Mouse (Mus musculus): ENCODE measurements around the gene Srsf3. TPM values are rescaled to one million over a fixed set of nuclear protein-coding genes. Genes with fewer than 3 reads are reported as not detected.
"Not testable (repeated sequence)": the region's sequence is repeated elsewhere in the genome, so short reads cannot be mapped to it uniquely, and the experiment has no call there.

The Srsf3 gene
- polyA plus RNA-seq, 1 experiment from 2014 or later, result 865 TPM

- Histone ChIP-seq H3K9ac (ENCODE audit: low read length) (no peak overlapping the region), H3K4me3 (ENCODE audit: low read depth, low read length) (no peak overlapping the region), H3K9me3 (ENCODE audit: control insufficient read depth, low read length) (no peaks in the 10 kb centered on the region), H3K36me3 (ENCODE audit: control insufficient read depth, insufficient read depth, low read length) (no peaks in the 10 kb centered on the region), H3K4me2 (ENCODE audit: low read depth, low read length, severe bottlenecking) (no peak overlapping the region), H3K4me1 (replicated peaks; ENCODE audit: control insufficient read depth, insufficient read depth, low read length) (no peaks in the 10 kb centered on the region), H3K27me3 (ENCODE audit: control insufficient read depth, insufficient read depth, low read length) (no peaks in the 10 kb centered on the region), H3K27ac (ENCODE audit: low read depth, low read length) (no peak overlapping the region)
- WGBS, result 91% methylated on average over 6 of the region's 6 CpGs
- DNase-seq (ENCODE audit: low spot score) (no peak), ATAC-seq (replicated peaks; ENCODE audit: low FRiP score) (no peak)
Measured at GRCm38 (mm10) chr17:29023346-29023745, 9.1 kb upstream of the Srsf3 start.

- no peaks in the 10 kb centered on the region for H3K9me3 ChIP-seq (ENCODE audit: control insufficient read depth, low read length)
- WGBS, result 33% methylated on average over 22 of the region's 22 CpGs
- H3K36me3 ChIP-seq (ENCODE audit: control insufficient read depth, insufficient read depth, low read length), result no peaks in the 10 kb centered on the region
- DNase-seq (ENCODE audit: low spot score) (no peak), ATAC-seq (replicated peaks; ENCODE audit: low FRiP score) (no peak)
- H3K4me3 ChIP-seq (ENCODE audit: low read depth, low read length), result no peak overlapping the region
- H3K4me1 ChIP-seq (replicated peaks; ENCODE audit: control insufficient read depth, insufficient read depth, low read length), result no peaks in the 10 kb centered on the region
- no peak overlapping the region for H3K4me2 ChIP-seq (ENCODE audit: low read depth, low read length, severe bottlenecking)
- no peak overlapping the region for H3K27ac ChIP-seq (ENCODE audit: low read depth, low read length)
- no peak overlapping the region for H3K9ac ChIP-seq (ENCODE audit: low read length)
- H3K27me3 ChIP-seq (ENCODE audit: control insufficient read depth, insufficient read depth, low read length), result no peaks in the 10 kb centered on the region
Measured at GRCm38 (mm10) chr17:29024047-29024892, 8.2 kb upstream of the Srsf3 start.

- no peak overlapping the region for H3K4me3 ChIP-seq (ENCODE audit: low read depth, low read length)
- ATAC-seq (replicated peaks; ENCODE audit: low FRiP score), result no peak
- 25% methylated on average over 10 of the region's 10 CpGs for WGBS
Measured at GRCm38 (mm10) chr17:29024896-29025565, 7.4 kb upstream of the Srsf3 start.

DNA sequence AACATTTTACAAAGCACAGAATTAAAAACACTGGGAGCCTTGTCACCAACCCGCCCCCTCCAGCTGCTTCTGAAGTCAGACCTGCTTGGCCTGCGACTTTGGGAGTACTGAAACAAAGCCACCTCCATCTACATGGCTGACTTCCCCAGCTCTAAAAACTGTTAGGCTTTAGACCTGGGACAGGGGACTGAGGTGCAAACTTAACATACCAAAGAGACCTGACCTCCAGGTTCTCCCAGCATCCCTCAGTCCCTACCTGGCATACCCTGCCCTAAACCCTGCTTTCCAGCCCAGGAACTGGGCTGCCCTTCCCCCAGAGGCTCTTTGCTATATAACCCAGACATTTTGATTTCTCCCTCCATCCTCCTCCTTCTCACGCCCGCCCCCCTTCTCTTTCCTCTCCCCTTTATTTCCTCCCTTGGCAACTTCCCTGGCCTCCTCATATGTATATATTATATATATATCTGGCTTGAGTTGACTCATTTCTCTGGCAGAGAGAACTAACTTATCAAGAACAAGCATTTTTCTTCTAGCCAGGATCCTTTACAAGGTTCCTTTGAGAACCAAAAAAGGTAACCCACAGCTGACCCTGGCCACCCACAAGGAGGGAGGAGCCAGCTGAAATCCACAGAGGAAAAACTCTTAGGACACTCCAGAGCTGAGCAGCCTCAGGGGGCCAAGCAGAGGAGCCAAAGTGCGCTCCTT, 5.6 kb upstream of the Srsf3 start:
- no peak overlapping the region for H3K27ac ChIP-seq (ENCODE audit: low read depth, low read length)
- no peaks in the 10 kb centered on the region for H3K4me1 ChIP-seq (replicated peaks; ENCODE audit: control insufficient read depth, insufficient read depth, low read length)
- no peaks in the 10 kb centered on the region for H3K9me3 ChIP-seq (ENCODE audit: control insufficient read depth, low read length)
- 41% methylated on average over 5 of the region's 5 CpGs for WGBS
- no peak overlapping the region for H3K9ac ChIP-seq (ENCODE audit: low read length)
- H3K4me3 ChIP-seq (ENCODE audit: low read depth, low read length), result no peak overlapping the region
- ATAC-seq (replicated peaks; ENCODE audit: low FRiP score), result no peak
- H3K27me3 ChIP-seq (ENCODE audit: control insufficient read depth, insufficient read depth, low read length), result no peaks in the 10 kb centered on the region
- H3K4me2 ChIP-seq (ENCODE audit: low read depth, low read length, severe bottlenecking), result no peak overlapping the region
- H3K36me3 ChIP-seq (ENCODE audit: control insufficient read depth, insufficient read depth, low read length), result no peaks in the 10 kb centered on the region
- peak; percentile 34 for DNase-seq (ENCODE audit: low spot score)

More at GRCm38 (mm10) chr17:29024896-29025565, 7.4 kb upstream of the Srsf3 start:
- no peaks in the 10 kb centered on the region for H3K36me3 ChIP-seq (ENCODE audit: control insufficient read depth, insufficient read depth, low read length)
- no peak overlapping the region for H3K9ac ChIP-seq (ENCODE audit: low read length)
- H3K4me1 ChIP-seq (replicated peaks; ENCODE audit: control insufficient read depth, insufficient read depth, low read length), result no peaks in the 10 kb centered on the region
- no peaks in the 10 kb centered on the region for H3K9me3 ChIP-seq (ENCODE audit: control insufficient read depth, low read length)
- peak; percentile 48 for DNase-seq (ENCODE audit: low spot score)
- H3K27ac ChIP-seq (ENCODE audit: low read depth, low read length), result no peak overlapping the region
- no peaks in the 10 kb centered on the region for H3K27me3 ChIP-seq (ENCODE audit: control insufficient read depth, insufficient read depth, low read length)
- H3K4me2 ChIP-seq (ENCODE audit: low read depth, low read length, severe bottlenecking), result no peak overlapping the region

- no peak overlapping the region for H3K4me2 ChIP-seq (ENCODE audit: low read depth, low read length, severe bottlenecking)
- ATAC-seq (replicated peaks; ENCODE audit: low FRiP score), result no peak
- WGBS, result 82% methylated on average over 6 of the region's 6 CpGs
Measured at GRCm38 (mm10) chr17:29030321-29031034, 1.9 kb upstream of the Srsf3 start.

DNA sequence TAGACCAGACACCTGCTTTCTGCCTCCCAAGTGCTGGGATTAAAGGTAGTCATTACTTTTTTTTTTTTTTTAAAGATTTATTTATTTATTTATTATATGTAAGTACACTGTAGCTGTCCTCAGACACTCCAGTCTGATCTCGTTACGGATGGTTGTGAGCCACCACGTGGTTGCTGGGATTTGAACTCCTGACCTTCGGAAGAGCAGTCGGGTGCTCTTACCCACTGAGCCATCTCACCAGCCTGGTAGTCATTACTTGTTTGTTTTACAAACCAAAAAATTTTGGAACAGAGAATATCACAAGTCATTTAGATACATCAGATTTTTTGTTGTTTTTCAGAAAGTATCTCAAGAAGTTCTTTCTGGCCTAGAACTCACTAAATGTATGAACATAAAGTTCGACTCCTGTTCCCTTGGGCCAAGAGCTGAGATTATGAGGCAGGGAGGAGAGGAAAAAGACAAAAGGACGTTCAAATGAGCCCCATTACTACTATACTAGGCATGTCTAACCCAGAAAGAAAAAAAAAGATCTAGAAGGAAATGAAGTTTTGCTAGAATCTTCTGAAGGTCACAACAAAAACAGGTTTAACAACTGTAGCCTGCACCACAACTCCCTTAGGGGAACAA, 1.2 kb upstream of the Srsf3 start:
- 69% methylated on average over 7 of the region's 7 CpGs for WGBS
- ATAC-seq (replicated peaks; ENCODE audit: low FRiP score), result not testable (repeated sequence)
- peak overlapping the region; percentile 94 for H3K9ac ChIP-seq (ENCODE audit: low read length)

More at GRCm38 (mm10) chr17:29030321-29031034, 1.9 kb upstream of the Srsf3 start:
- H3K9me3 ChIP-seq (ENCODE audit: control insufficient read depth, low read length), result no peaks in the 10 kb centered on the region
- H3K9ac ChIP-seq (ENCODE audit: low read length), result no peak overlapping the region
- H3K4me3 ChIP-seq (ENCODE audit: low read depth, low read length), result no peak overlapping the region
- H3K27me3 ChIP-seq (ENCODE audit: control insufficient read depth, insufficient read depth, low read length), result no peaks in the 10 kb centered on the region
- no peak overlapping the region for H3K27ac ChIP-seq (ENCODE audit: low read depth, low read length)
- H3K36me3 ChIP-seq (ENCODE audit: control insufficient read depth, insufficient read depth, low read length), result no peaks in the 10 kb centered on the region
- no peak for DNase-seq (ENCODE audit: low spot score)
- no peaks in the 10 kb centered on the region for H3K4me1 ChIP-seq (replicated peaks; ENCODE audit: control insufficient read depth, insufficient read depth, low read length)

DNA sequence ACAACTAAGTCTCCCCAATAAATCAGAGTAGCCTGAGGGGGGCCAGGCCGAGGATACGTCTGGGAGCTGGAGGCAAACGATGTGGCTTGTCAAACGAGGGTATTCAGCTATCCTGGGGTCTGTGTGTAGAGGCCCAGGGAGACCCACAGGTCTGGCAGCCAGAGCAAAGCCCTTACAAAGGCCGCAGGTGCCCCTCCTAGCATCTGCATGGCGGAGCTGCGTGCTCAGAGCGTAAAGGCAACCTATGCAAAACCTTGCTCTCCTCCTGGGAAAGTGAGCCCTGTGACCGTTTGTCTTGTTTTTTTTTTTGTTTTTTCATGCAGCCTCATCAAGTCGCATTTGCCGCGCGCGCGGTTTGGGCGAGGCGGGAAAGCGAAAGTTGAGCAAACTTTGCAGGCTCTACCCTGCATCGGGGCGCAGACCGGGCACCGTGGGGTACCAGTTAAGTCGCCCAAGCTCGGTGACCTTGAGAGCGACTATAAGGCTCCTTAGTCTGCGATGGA, 606 bp upstream of the Srsf3 start:
- ATAC-seq (replicated peaks; ENCODE audit: low FRiP score) (peak; percentile 55; the same call in 1 of the 2 replicates), DNase-seq (ENCODE audit: low spot score) (peak; percentile 76)
- Histone ChIP-seq H3K4me1 (replicated peaks; ENCODE audit: control insufficient read depth, insufficient read depth, low read length) (no peaks in the 10 kb centered on the region; the same call in 1 of the 2 replicates), H3K27me3 (ENCODE audit: control insufficient read depth, insufficient read depth, low read length) (no peaks in the 10 kb centered on the region), H3K4me3 (ENCODE audit: low read depth, low read length) (peak overlapping the region; percentile 82), H3K27ac (ENCODE audit: low read depth, low read length) (peak overlapping the region; percentile 98), H3K4me2 (ENCODE audit: low read depth, low read length, severe bottlenecking) (peak overlapping the region; percentile 59), H3K36me3 (ENCODE audit: control insufficient read depth, insufficient read depth, low read length) (peaks cover 6% of the 10 kb centered on the region; the same call in 1 of the 2 replicates), H3K9ac (ENCODE audit: low read length) (peak overlapping the region; percentile 94), H3K9me3 (ENCODE audit: control insufficient read depth, low read length) (no peaks in the 10 kb centered on the region)
- under 1% methylated on average over 26 of the region's 26 CpGs for WGBS

More for the DNA sequence above, 1.2 kb upstream of the Srsf3 start:
- not testable (repeated sequence) for DNase-seq (ENCODE audit: low spot score); H3K4me1 ChIP-seq (replicated peaks; ENCODE audit: control insufficient read depth, insufficient read depth, low read length); H3K9me3 ChIP-seq (ENCODE audit: control insufficient read depth, low read length); H3K27me3 ChIP-seq (ENCODE audit: control insufficient read depth, insufficient read depth, low read length); H3K36me3 ChIP-seq (ENCODE audit: control insufficient read depth, insufficient read depth, low read length)
- Histone ChIP-seq H3K27ac (ENCODE audit: low read depth, low read length) (peak overlapping the region; percentile 98), H3K4me2 (ENCODE audit: low read depth, low read length, severe bottlenecking) (peak overlapping the region; percentile 59), H3K4me3 (ENCODE audit: low read depth, low read length) (peak overlapping the region; percentile 82; the same call in 1 of the 2 replicates)
